Mouse (Mus musculus): ENCODE results near the gene Tlk2. TPM values are rescaled to one million over a fixed set of nuclear protein-coding genes. Genes with fewer than 3 reads are reported as not detected.

Tlk2 gene
- polyA plus RNA-seq, 1 experiment from 2014 or later, result 29.4 TPM

DNA sequence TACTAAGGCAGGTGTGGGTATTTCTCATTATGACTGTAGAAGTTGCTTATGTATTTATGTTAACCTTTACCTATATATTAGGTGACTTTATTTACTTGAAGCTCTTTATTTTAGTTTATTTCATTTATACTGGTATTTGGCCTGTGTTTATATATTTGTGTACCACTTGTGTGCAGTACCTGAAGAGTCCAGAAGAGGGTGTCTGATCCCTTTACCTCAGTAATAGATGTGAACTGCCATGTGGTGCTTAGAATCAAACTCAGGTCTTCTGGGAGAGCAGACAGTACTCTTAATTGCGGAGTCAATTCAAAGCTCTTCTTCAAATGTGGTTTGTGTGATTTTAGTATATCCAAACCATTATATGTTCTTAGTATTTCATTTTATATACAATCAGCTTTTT is 35.6 kb downstream of the Tlk2 start:
- Histone ChIP-seq H3K4me2 (replicated peaks) (no peak overlapping the region), H3K4me3 (no peak overlapping the region), H3K9ac (replicated peaks) (no peak overlapping the region), H3K27ac (replicated peaks) (no peak overlapping the region), H3K27me3 (no peaks in the 10 kb centered on the region), H3K4me1 (no peaks in the 10 kb centered on the region), H3K36me3 (peaks cover 23% of the 10 kb centered on the region), H3K9me3 (no peaks in the 10 kb centered on the region)
- 96% methylated on average over 1 of the region's 1 CpGs for WGBS
- no peak for ATAC-seq (ENCODE audit: low FRiP score, low read depth)

DNA sequence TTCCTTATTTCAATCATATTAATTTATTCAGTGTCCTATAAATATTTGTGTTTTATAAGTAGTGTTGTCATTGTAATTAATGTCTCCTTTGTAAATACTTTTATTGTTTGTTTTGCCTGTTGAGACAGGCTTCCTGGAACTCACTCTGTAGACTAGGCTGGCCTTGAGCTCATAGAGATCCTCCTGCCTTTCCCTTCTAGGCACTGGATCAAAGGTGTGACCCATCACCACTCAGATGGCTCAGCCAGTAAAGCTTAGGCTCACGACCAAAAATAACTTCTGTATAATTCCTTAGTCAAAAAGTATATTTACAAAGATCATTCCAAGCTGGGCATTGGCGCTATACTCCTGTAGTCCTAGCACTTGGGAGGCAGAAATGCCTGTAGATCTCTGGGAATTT is 39.2 kb downstream of the Tlk2 start:
- Histone ChIP-seq H3K4me3 (no peak overlapping the region), H3K9me3 (no peaks in the 10 kb centered on the region), H3K4me2 (replicated peaks) (no peak overlapping the region), H3K9ac (replicated peaks) (no peak overlapping the region), H3K27ac (replicated peaks) (no peak overlapping the region), H3K36me3 (peaks cover 22% of the 10 kb centered on the region), H3K4me1 (no peaks in the 10 kb centered on the region), H3K27me3 (no peaks in the 10 kb centered on the region)
- ATAC-seq (ENCODE audit: low FRiP score, low read depth), result no peak
- whole genome bisulfite sequencing, result 92% methylated on average over 2 of the region's 2 CpGs

DNA sequence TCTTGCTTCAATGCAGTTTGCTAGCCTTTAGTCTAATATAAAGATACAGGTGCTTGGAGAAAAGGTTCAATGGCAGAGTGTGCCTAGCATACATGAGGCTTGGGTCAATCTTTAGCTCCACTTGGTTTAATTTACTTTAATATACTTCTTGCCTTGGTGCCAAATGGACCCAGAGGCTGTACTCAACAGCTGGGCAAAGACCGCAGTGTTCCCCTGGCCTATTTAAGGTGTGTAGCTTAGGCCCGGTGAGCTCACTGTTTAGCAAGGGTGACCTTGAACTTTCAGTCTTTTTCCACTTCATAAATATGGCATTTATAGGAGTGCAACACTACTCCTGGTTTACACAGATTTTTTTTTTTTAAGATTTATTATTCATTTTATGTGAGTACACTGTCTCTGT is 55.9 kb downstream of the Tlk2 start:
- WGBS, result 91% methylated on average over 2 of the region's 2 CpGs

DNA sequence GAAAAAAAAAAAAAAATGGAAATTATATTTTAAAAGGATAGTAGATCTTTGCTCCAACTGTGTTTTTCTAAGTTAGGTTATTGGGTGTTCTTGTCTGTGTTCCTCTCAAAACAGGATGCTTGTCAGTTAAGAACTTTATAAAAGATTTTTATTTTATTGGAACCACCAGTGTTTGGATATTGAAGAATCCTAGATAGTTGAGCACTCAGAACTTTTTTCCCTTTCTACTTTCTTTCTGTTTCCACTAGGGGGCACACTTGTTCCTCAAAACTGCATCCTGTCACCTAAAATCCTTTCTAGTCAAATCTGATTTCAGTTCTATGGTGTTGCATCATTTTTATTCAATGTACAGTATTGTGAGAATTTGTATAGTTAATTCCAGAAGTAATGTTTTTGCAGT is 62.4 kb downstream of the Tlk2 start:
- no peak overlapping the region for H3K4me3 ChIP-seq
- ATAC-seq (ENCODE audit: low FRiP score, low read depth), result no peak
- no peak overlapping the region for H3K4me2 ChIP-seq (replicated peaks)
- H3K36me3 ChIP-seq, result peaks cover 24% of the 10 kb centered on the region
- H3K9me3 ChIP-seq, result no peaks in the 10 kb centered on the region
- H3K9ac ChIP-seq (replicated peaks), result no peak overlapping the region
- H3K27ac ChIP-seq (replicated peaks), result no peak overlapping the region
- no peaks in the 10 kb centered on the region for H3K27me3 ChIP-seq
- H3K4me1 ChIP-seq, result no peaks in the 10 kb centered on the region

More for the DNA sequence above, 55.9 kb downstream of the Tlk2 start:
- H3K27me3 ChIP-seq, result no peaks in the 10 kb centered on the region
- H3K36me3 ChIP-seq, result 0 out of 2 replicates have a peak, but pooled peaks cover 4% of the 10 kb centered on the region
- H3K9ac ChIP-seq (replicated peaks), result no peak overlapping the region
- H3K4me1 ChIP-seq, result no peaks in the 10 kb centered on the region
- H3K4me2 ChIP-seq (replicated peaks), result no peak overlapping the region
- H3K9me3 ChIP-seq, result no peaks in the 10 kb centered on the region
- H3K4me3 ChIP-seq, result no peak overlapping the region
- no peak overlapping the region for H3K27ac ChIP-seq (replicated peaks)
- ATAC-seq (ENCODE audit: low FRiP score, low read depth), result no peak

DNA sequence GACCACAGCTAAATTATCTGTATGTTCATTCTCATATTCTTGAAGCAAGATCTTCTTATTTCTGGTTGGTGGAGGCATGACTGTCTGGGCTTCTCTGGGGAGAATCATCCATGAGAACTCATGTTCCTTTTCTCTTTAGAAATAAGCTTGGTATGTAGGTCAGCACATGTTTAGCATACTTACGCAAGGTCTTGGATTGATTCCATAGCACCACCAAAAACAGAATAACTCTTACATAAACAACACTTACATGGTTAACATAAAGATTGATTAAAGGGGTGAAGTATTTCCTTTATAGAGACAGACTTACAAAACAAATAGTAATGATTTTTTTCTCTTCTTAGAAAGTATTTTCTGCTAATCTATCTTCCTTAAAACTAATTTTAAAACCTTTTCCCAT is 67.8 kb downstream of the Tlk2 start:
- Histone ChIP-seq H3K4me2 (replicated peaks) (no peak overlapping the region), H3K9ac (replicated peaks) (no peak overlapping the region), H3K36me3 (peaks cover 59% of the 10 kb centered on the region), H3K4me3 (no peak overlapping the region), H3K27ac (replicated peaks) (no peak overlapping the region), H3K9me3 (no peaks in the 10 kb centered on the region), H3K27me3 (no peaks in the 10 kb centered on the region), H3K4me1 (no peaks in the 10 kb centered on the region)
- ATAC-seq (ENCODE audit: low FRiP score, low read depth), result no peak
- WGBS, result 96% methylated on average over 1 of the region's 1 CpGs

DNA sequence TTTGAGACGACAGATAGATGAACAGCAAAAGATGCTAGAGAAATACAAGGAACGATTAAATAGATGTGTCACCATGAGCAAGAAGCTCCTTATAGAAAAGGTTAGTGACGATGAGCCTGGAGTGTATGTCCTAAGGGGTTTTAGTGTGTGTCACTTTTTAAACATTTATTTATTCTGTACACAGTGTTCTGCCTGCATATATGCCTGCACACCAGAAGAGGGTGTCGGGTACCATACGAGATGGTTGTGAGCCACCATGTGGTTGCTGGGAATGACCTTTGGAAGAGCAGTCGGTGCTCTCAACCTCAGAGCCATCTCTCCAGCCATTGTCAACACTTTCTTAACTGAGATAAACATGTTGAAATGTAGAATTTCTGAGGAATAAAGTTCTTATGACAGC is 68.2 kb downstream of the Tlk2 start:
- H3K9ac ChIP-seq (replicated peaks), result no peak overlapping the region
- H3K4me3 ChIP-seq, result no peak overlapping the region
- ATAC-seq (ENCODE audit: low FRiP score, low read depth), result no peak
- H3K9me3 ChIP-seq, result no peaks in the 10 kb centered on the region
- H3K36me3 ChIP-seq, result peaks cover 58% of the 10 kb centered on the region
- no peak overlapping the region for H3K27ac ChIP-seq (replicated peaks)
- 93% methylated on average over 6 of the region's 6 CpGs for WGBS
- H3K27me3 ChIP-seq, result no peaks in the 10 kb centered on the region
- no peaks in the 10 kb centered on the region for H3K4me1 ChIP-seq
- no peak overlapping the region for H3K4me2 ChIP-seq (replicated peaks)

DNA sequence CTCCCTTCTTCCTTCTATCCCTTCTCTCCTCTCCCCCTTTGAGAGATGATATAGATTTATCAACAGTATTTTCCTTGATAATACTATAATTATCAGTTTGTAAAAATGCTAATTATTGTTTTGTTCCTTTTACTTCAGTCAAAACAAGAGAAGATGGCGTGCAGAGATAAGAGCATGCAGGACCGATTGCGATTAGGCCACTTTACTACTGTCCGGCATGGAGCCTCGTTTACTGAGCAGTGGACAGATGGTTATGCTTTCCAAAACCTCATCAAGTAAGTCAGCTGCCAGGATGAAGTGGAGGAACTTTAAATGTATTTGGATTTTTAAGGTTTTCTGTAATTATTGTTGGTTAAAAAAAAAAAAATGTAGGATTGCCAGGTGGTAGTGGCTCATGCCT is 68.7 kb downstream of the Tlk2 start:
- Histone ChIP-seq H3K9me3 (no peaks in the 10 kb centered on the region), H3K4me3 (no peak overlapping the region), H3K27ac (replicated peaks) (no peak overlapping the region), H3K9ac (replicated peaks) (no peak overlapping the region), H3K27me3 (no peaks in the 10 kb centered on the region), H3K4me2 (replicated peaks) (no peak overlapping the region), H3K4me1 (no peaks in the 10 kb centered on the region), H3K36me3 (peaks cover 53% of the 10 kb centered on the region)
- WGBS, result 98% methylated on average over 5 of the region's 5 CpGs
- no peak for ATAC-seq (ENCODE audit: low FRiP score, low read depth)

DNA sequence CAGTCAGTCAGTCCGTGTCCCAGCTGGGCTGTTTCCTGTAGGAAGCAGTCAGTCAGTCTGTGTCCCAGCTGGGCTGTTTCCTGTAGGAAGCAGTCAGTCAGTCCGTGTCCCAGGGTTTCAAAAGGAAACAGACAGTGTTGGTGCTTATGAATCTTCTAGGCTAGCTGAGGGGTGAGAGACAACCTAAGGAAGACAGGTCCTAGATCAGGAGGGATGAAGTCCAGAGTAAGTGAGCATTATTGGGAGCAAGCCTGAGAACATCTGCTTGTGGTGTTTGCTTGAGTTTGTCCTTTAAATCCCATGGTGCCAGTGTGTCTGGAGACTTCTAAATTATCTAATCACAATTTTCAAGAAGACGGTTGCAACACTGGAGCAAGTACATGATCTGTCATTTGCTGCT is 81.1 kb downstream of the Tlk2 start:
- no peak overlapping the region for H3K4me2 ChIP-seq (replicated peaks)
- H3K4me1 ChIP-seq, result 0 out of 2 replicates have a peak, but pooled peaks cover 2% of the 10 kb centered on the region
- H3K36me3 ChIP-seq, result peaks cover 58% of the 10 kb centered on the region
- H3K4me3 ChIP-seq, result no peak overlapping the region
- no peaks in the 10 kb centered on the region for H3K9me3 ChIP-seq
- WGBS, result 82% methylated on average over 3 of the region's 3 CpGs
- no peak overlapping the region for H3K27ac ChIP-seq (replicated peaks)
- no peak overlapping the region for H3K9ac ChIP-seq (replicated peaks)
- ATAC-seq (ENCODE audit: low FRiP score, low read depth), result no peak
- no peaks in the 10 kb centered on the region for H3K27me3 ChIP-seq

DNA sequence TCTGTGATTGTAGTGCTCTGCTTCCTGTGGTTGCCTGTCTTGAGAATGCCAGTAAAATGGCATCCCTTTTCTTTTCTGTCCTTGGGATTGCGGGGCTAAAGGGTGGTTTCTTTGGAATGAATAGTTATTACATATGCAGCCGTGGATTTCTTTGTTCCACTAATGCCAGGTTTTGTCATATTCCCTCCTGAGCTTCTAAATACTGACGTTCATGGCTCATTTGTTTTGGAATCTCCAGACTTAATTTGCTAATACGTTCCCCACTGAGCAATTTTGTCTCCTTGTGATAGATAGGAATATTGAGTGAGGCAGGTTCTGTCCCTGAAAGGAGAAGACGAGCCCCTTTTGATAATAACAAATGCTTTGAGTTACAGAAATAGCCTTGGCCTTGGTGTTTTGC is 82.5 kb downstream of the Tlk2 start:
- ATAC-seq (ENCODE audit: low FRiP score, low read depth), result no peak
- no peak overlapping the region for H3K27ac ChIP-seq (replicated peaks)

DNA sequence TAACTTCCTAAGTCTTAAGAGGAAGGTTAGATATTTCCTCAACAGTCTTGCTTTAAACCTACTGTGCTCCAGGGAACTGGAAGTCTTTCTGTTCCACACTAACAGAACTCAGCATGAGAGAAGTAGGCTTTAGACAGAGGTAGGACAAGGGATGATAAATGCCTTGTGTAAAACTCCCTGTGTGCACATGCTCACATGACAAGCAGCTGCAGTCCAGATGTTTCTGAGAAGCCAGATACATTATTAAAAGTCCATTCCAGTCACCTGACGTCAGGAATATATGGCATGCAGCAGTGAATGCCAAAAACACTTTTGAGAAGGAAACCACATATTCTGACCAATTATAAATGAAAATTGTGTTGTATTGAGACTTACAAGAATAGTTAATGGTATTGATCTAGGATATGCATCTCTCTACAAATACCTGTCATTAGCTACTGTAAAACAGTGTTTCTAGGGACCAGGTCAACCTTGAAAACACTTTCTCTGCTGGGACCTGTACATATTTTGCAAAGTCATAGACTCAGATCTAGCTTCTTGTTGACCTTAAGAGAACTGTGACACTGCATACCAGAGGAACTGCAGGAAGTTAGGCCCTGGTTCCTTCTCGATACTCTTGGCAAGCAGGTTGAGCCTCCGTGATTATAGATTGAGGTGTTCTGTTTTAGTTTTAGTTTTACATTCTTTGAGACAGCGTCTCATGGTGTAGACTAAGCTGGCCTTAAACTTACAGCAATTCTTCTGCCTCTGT is 83.2 kb downstream of the Tlk2 start:
- Histone ChIP-seq H3K9ac (replicated peaks) (no peak overlapping the region), H3K4me1 (0 out of 2 replicates have a peak, but pooled peaks cover 2% of the 10 kb centered on the region), H3K27ac (replicated peaks) (no peak overlapping the region), H3K36me3 (peaks cover 55% of the 10 kb centered on the region), H3K27me3 (no peaks in the 10 kb centered on the region), H3K9me3 (no peaks in the 10 kb centered on the region), H3K4me2 (replicated peaks) (no peak overlapping the region), H3K4me3 (no peak overlapping the region)
- 89% methylated on average over 4 of the region's 4 CpGs for WGBS
- no peak for ATAC-seq (ENCODE audit: low FRiP score, low read depth)

More for the DNA sequence above, 82.5 kb downstream of the Tlk2 start:
- Histone ChIP-seq H3K36me3 (peaks cover 53% of the 10 kb centered on the region), H3K9ac (replicated peaks) (no peak overlapping the region), H3K4me1 (0 out of 2 replicates have a peak, but pooled peaks cover 2% of the 10 kb centered on the region), H3K4me3 (no peak overlapping the region), H3K4me2 (replicated peaks) (no peak overlapping the region), H3K27me3 (no peaks in the 10 kb centered on the region), H3K9me3 (no peaks in the 10 kb centered on the region)
- 61% methylated on average over 5 of the region's 5 CpGs for WGBS

DNA sequence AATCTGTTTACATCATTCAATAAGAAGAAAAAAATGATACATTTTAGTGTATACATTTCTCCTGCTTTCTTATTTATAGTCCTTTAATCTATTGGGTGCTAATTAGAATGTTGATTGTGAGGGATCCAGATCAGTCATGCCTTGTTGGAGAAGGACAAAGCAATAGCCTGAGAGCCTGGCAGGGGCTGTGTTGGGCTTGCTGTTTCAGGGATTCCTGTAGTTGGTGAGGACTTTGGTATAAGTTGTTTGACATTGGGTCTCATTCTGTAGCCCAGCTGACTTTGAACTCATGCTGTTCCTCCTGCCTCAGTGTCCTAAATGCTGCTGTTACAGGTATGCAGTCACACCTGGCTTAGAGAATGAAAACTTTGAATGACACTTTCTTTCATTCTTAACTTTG is 85.9 kb downstream of the Tlk2 start:
- H3K4me1 ChIP-seq, result 0 out of 2 replicates have a peak, but pooled peaks cover 2% of the 10 kb centered on the region
- no peak overlapping the region for H3K4me3 ChIP-seq
- no peak overlapping the region for H3K4me2 ChIP-seq (replicated peaks)
- peaks cover 54% of the 10 kb centered on the region for H3K36me3 ChIP-seq
- no peak for ATAC-seq (ENCODE audit: low FRiP score, low read depth)
- H3K9me3 ChIP-seq, result no peaks in the 10 kb centered on the region
- no peak overlapping the region for H3K27ac ChIP-seq (replicated peaks)
- no peaks in the 10 kb centered on the region for H3K27me3 ChIP-seq
- H3K9ac ChIP-seq (replicated peaks), result no peak overlapping the region

DNA sequence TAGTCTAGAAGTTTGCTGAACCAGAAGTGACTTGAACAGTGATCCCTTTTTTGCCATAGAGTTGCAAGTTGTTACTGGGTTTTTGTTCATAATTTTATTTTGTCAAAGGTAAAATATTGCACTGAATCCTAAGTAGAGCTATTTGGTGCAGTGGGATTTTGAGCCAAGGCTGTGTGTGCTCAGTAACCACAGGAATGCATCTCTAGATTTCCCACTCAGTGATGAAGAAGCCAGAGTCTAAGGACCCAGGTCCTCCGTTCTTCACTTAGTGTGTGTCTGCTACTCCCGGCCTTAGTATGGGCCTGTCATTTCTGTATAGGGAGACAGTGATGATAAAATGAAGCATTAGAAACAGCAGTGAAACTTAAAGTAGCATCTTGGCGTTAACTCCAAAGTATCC is 86.4 kb downstream of the Tlk2 start:
- no peak overlapping the region for H3K27ac ChIP-seq (replicated peaks)
- WGBS, result 92% methylated on average over 3 of the region's 3 CpGs
- no peak overlapping the region for H3K4me3 ChIP-seq
- ATAC-seq (ENCODE audit: low FRiP score, low read depth), result no peak
- H3K4me2 ChIP-seq (replicated peaks), result no peak overlapping the region
- no peak overlapping the region for H3K9ac ChIP-seq (replicated peaks)
- H3K36me3 ChIP-seq, result peaks cover 51% of the 10 kb centered on the region
- no peaks in the 10 kb centered on the region for H3K27me3 ChIP-seq
- no peaks in the 10 kb centered on the region for H3K9me3 ChIP-seq
- H3K4me1 ChIP-seq, result 0 out of 2 replicates have a peak, but pooled peaks cover 2% of the 10 kb centered on the region

DNA sequence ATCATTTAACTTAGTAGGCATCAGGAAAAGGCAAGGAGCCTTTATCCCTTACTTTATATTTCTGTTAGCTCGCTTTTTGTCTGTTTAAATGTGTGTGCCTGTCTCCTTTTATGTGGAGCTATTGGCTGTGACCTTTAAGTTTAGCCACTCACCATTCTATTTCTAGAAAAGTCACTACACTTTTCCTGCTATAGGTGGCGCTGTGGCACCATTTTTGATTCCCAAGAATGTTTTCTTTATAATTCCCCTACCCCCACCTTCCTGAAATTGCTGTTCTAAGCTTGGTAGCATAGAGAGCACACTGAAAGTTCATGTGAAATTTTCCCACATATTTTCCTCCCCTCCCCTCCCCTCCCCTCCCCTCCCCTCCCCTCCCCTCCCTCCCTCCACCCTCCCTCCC is 91.5 kb downstream of the Tlk2 start:
- Histone ChIP-seq H3K36me3 (peaks cover 55% of the 10 kb centered on the region), H3K4me2 (replicated peaks) (no peak overlapping the region), H3K27me3 (no peaks in the 10 kb centered on the region), H3K9me3 (no peaks in the 10 kb centered on the region), H3K27ac (replicated peaks) (no peak overlapping the region), H3K4me3 (no peak overlapping the region), H3K4me1 (no peaks in the 10 kb centered on the region), H3K9ac (replicated peaks) (no peak overlapping the region)
- no peak for ATAC-seq (ENCODE audit: low FRiP score, low read depth)
- WGBS, result 14% methylated on average over 2 of the region's 2 CpGs
